Mouse (Mus musculus): ENCODE results near the gene Zfp37. TPM values are rescaled to one million over a fixed set of nuclear protein-coding genes. Genes with fewer than 3 reads are reported as not detected.
"Not testable (repeated sequence)": the region's sequence is repeated elsewhere in the genome, so short reads cannot be mapped to it uniquely, and the experiment has no call there.

Gene Zfp37
- total RNA-seq (2022), result 1 to 10 TPM; 1.1 to 1.9 (median 1.6) TPM

DNA sequence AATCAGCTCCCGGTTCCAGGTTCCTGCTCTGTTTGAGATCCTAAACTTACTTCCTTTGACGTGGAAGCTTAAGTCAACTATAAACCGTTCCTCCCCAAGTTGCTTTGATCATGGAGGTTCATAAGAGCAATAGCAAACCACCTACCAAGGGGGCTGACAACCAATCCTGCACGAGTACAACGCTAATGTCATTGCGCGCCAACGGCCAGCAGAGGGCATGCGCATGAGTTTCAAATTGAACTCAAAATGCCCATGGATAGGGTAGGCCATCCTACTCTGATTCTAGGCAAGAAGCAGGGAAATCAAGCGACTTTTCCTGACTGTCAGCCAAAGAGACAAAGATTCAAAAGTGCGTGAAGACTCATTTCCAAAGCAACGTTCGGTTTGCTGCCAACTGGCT lies at the start of gene Zfp37:
Gene Zfp37 (minus strand): TSS at position 279 of the 400 bp plus-strand sequence.
- no peak for DNase-seq (ENCODE audit: low spot score)

DNA sequence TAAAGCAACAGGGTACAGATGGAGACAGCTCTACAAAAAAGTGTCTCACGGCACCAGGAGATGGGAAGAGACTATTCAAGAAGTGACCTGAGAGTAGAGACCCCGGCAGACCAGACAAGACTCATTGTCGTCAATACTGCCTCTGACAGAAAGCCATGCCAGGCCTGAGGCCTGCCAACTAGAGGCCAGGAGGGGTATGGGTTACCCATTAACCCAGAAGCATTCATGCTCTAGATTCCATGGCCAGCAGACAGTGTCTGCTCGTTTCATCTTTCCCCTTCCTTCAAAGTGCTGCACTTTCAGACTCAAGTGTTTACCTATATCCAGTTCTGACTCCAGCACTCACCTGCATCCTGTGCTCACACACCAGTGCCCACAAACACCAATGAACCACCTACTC lies 47.2 kb upstream of the Zfp37 start:
- DNase-seq (ENCODE audit: low spot score), result no peak

DNA sequence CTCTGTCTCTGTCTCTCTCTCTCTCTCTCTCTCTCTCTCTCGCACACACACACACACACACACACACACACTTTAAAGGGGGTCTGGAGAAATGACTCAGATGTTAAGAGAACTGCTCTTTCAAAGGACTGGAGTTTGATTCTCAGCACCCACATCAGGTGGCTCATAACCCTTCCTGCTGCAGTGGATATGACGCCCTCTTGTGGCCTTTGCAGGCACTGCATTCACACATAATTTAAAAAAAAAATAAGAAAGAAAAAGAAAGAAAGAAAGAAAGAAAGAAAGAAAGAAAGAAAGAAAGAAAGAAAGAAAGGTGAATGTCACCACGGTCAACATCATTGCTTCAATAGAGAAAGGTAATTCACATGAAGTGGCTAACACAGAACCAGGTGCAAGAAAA lies 46.4 kb upstream of the Zfp37 start:
- no peak for DNase-seq (ENCODE audit: low spot score)

DNA sequence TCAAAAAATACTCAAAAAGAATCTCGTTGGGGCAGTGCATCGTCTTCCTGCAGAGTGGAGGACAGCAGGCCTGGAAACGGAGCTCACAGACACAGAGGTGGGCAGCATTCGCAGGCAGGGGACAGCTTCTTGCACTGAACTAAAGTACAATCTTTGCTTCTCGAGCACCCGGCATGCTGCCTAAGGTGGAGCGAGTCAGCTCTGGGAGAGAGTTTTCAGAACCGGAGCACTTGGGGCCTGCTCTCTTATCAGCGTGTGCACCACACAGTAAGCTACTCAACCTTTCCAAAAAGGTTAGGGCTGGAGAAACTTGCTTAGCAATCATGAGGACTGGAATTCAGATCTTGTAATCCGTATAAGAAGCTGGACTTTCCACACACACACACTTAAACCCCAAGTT lies 45.8 kb upstream of the Zfp37 start:
- DNase-seq (ENCODE audit: low spot score), result no peak

DNA sequence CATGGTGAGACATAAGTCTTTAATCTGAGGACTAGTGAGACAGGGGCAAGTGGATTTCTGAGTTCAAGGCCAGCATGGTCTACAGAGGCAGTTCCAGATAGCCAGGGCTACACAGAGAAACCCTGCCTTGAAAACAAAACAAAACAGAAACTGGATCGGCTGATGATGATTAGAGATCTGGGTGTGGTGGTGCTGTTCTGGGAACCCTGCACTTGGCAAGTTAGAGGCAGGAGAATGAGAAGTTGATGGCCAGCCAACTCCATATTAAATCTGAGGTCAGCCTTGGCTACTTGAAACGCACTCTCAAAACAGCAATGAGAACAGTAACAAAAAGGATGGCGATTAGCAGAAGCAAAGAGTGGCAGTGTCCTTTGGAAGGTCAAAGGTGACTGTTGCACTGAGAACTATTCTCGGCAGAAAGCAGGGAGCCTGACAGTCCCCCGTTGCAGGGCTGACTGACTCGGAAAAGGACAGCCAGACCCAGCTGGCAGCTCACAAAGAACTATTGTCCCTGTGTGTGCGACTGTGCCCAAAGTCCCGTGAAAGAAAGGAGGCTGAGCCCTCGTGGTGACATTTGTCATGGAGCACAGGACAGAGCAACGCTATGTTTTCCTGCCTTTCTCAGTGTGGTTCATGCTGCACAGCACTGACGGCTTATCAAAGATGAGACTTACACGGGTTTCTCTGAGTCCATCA lies 44.1 kb upstream of the Zfp37 start:
- DNase-seq (ENCODE audit: low spot score), result no peak

DNA sequence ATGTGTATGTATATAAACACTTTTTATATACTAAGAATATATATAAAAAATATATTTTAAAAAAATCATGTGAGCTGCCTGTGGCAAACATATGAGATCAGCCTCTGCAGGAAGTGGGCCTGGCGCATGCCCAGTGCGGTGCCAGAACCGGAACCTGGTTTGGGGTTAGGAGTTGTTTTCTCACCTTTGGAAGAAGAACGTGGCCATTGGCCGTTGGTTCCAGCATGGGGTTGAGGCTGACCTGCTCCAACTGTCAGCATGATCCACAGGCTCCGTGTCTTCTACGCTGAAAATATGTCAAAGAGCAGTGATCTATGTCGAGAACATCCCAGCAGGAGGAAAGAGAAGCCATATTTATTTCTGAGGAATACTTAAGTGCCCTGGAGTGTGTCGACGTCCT lies 43.1 kb upstream of the Zfp37 start:
- DNase-seq (ENCODE audit: low spot score), result no peak

DNA sequence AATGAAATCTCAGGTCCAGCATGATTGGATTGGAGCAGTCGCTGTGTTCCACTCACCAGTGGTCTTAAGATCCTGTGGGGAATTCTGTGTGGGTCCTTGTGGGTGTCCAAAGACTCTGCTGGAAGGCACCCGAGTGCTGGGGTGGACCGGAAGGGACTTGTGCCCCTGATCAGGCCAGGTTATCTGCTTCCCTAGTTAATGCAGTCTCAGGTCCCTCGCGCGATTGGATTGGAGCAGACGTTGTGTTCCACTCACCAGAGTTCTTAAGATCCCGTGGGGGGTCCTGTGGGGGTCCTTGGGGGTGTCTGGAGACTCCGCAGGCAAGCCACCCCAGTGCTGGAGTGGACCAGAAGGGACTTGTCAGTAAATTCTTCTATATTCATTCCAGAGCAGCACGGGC lies 41.8 kb upstream of the Zfp37 start:
- DNase-seq (ENCODE audit: low spot score), result no peak

DNA sequence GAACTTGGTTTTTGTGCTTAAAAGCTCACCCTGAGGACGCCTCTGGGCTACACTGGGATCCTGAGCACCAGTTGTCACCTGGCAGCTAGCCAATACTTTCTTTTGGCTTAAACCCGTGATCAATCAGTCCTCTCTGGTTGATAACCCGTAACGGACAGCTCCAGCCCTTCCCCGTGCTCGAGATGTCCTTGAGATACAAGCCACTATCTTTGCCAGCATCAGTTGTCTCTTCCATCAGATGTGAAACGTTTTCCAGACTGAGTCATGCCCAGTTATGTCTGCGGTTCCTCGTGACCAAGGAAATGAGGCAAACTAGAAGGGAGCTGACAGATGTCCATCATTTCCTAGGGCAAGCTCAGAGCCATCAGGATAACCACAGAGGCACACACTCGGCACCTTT lies 36.3 kb upstream of the Zfp37 start:
- no peak for DNase-seq (ENCODE audit: low spot score)

DNA sequence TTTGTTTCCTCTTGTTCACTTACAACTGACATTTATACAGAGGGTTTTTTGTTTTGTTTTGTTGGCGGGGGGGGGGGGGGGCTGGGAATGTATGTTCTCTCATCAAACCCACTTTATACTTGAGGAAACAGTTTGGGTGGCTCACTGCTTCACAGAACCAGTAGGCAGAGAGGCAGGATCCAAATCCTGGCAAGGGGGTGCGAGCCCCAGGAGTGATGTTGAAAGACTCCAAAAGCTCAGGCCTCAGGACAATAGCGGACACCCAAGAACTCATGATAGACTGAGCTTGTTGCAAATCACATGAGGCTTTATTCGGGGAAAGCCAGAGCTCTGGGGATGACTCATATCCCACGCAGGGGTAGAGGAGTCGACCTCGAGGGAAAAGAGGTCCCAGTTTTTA lies 35.2 kb upstream of the Zfp37 start:
- DNase-seq (ENCODE audit: low spot score), result not testable (repeated sequence)

DNA sequence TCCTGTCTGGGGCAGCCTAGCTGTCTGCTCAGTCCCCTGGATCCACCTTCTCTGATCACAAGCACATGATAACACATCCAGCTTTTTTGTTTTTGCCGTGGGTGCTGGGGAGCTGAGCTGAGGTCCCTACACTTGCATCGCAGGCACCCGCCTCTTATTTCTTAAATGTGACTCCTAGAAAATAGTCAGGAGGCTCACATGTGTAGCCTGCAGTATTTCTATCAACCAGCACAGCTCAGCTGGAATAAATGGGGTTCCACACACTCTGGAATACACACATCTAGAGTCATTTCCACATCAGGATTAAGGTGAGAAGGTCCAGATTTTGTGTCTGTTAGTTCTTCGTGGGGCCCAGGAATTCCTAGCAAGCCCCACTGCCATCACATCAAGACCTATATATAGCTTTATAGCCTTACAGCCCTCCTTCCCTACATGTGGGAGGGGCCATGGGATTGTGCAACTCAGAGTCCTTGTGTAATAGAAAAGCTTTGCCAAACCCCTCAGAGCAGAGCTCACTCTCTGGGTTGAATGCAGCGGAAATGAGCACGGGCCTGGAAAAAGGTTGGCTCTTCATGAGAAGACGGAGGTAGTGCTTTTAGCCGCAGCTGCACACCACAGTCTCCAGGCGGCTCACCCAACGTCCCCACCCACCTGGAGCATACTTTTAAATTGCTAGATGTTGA lies 34.4 kb upstream of the Zfp37 start:
- DNase-seq (ENCODE audit: low spot score), result no peak

DNA sequence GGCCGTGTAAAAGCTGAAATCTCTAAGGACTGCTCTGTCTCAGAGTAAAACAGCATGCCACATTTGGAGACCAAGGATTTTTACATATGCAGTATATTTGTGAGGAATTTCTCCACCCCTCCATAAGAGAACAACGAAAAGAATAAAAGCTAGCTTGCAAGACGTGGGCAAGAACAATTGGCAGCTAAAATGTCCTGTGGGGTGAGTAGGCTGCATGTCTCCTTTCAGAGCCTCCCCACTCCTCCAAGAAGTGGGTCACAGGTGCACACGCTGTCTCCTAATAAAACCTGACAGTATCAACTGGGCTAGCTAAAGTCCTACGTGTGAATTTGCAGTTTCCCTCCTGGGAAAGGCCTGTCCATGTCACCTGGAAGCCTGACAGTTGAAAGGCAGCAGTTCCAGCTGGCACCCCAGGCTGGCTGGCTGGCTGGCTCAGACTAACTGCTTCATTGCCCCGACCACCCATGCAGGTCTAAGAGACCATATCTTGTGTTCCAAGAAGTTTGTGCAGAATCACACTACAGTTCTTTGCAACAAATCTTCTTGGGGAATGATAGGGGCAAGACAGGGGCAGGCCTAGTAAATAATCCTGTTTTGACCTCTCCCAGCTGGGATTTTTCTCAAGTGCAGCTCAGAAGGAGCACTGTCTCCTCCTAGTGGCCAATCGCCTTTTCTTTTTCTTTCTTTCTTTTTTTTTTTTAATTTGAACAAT lies 32.4 kb upstream of the Zfp37 start:
- DNase-seq (ENCODE audit: low spot score), result no peak

DNA sequence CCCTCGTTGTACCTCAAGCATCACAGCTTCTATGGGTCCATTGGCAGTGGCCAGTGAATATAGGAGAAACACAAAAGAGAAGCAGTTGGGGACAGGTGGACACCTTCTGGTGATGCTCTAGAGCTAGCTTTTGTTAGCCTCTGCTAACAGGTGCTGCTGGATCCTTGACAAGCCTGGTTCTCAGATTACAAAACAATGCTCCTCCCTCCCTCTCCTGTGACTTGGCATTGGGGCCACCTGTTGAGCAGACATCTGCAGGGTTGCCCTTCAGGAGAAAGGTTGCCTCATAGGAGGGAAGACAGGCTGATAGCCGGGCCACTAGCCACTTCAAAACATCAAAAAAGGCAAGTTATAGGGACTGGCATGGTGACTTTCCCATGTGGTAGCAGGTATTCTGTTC lies 31.4 kb upstream of the Zfp37 start, which contains the start of gene Slc31a2:
Gene Slc31a2 (plus strand): TSS at position 287 of the 400 bp plus-strand sequence.
- no peak for DNase-seq (ENCODE audit: low spot score)

DNA sequence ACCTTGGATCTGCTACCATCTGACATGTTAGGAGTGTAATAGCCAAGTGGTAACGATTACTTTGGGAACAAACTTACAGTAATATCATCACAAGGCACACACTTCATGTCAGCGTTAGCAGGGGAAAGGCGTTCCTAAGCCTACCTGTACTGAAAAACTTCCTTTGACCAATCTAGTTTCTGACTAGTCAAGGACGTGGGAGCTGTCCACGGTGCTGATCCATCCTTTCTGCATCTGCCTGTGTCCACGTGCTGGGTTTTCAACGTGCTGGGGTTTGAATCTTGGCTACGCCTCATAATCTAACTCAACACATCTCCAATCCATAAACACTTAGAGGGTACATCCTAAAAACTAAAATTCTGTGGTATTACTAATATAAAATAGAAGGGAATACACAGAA lies 26.1 kb upstream of the Zfp37 start:
- no peak for DNase-seq (ENCODE audit: low spot score)

DNA sequence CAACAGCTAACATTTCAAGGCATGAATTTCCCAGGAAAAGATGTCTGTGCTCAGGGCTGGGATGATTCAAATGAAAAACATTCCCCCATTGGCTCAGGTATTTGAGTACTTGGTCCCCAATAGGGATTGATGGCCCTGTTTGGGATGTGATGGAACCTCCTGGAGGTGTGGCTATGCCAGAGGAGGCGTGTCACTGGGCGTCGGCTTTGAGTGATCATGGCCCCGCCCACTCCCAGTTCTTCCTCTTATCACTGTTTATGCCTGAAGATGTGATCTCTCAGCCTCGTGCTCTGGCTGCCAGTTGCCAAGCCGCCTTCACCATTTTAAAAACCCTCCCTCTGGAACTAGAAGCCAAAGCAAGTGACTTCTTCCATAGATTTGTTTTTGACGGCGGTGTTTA lies 23.7 kb upstream of the Zfp37 start:
- no peak for DNase-seq (ENCODE audit: low spot score)

DNA sequence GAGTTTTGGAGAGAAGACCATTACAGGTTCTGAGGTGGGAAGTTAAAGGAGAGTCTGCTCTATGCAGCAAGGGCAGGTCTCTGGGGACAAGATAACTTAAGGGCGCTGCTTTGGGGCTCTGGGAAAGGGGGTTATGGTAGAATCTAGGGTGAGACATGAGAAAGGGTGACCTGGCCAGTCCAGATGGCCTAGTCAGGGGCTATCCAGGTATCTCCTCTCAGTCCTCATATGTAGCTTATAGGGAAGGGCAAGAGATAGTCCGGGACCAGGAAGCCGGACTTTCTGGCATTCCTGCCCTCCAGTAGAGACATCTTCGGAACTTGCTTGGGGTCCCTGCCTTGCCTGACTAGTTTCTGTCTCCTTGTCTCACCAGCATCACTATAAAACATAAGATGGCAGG lies 20.9 kb upstream of the Zfp37 start:
- no peak for DNase-seq (ENCODE audit: low spot score)

DNA sequence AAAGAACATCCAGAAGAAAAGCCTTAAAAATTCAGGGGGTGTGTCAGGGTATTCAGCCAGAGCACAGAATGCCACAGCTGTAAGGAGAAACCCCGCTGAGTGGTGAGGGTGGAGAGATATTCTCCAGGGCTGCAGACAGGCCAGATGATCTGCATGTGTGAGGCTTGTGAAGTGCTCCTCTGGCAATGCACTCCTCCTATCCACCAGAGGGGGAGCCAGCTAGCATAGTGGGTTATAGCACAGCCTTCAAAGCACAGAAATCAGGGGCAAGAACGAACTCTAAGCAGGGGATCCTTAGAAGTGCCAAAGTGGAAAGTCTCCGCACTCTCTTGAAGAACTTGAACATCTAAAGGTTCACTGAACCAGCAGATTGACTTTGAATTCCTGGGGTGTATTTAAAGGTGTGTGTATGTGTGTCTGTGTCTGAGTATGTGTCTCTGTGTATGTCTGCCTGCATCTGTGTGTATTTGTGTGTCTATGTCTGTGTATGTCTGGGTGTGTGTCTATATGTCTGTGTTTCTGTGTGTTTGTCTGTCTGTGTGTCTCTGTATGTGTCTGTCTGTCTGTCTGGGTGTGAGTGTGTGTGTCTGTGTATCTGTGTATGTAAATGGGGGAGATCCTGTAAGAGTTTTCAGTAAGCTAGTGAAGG lies 20.2 kb upstream of the Zfp37 start:
- DNase-seq (ENCODE audit: low spot score), result no peak

DNA sequence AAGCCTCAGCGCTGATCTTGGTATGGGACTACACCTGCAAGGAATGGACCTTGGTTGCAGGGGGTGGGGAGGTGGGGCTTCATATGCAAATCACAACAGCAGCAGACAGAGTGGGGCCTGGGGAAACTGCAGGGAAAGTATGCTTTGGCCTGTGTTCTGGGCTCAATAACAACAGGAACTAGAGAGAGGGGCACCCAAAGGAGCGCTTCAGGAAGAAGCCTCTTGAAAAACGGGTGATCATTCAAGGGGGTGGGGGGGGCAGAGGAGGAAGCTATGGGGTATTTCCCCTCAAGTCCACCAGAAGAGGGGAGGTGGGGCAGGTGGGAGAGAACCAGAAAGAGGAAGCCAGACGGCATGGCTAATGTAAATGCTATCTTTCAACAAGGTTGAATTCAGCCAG lies 17.5 kb upstream of the Zfp37 start:
- DNase-seq (ENCODE audit: low spot score), result no peak

DNA sequence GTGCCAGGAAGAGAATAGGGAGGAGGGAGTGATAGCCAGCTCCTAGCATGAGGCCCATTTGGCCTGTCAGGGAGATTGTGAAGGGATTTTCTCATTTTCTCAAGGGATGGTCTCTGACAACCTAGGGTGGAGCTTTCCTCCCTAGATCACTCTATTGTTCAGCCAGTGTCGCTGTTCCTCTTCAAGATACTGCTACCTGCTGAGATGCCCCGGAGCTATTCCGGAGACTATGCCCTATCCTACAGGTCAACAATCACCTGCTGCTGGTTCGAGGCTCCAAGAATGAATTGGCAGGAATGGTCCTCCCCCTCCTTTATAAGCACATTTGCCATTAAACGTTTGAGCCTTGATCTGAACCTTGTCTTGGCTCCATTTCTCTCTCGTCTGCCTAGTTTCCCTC lies 9.7 kb upstream of the Zfp37 start:
- no peak for DNase-seq (ENCODE audit: low spot score)

DNA sequence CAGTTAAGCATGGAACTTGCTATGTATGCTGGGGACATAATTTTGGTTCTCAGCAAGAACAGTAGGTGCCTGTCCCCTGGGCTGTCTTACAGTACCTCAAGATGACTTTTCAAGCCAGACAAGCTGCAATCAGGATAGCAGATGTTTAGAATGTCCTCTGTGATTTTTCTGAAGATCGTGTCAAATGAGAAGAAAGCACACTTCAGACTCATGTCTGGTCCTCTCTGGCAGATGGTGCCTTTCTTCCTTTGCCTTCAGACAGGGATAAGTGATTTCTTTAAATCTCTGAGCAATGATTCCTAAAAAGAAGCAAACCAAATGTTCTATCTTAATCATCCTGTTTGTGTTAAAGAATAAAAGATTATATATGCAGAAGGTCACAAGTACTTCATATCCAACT lies 694 bp downstream of the Zfp37 start:
- no peak for DNase-seq (ENCODE audit: low spot score)

DNA sequence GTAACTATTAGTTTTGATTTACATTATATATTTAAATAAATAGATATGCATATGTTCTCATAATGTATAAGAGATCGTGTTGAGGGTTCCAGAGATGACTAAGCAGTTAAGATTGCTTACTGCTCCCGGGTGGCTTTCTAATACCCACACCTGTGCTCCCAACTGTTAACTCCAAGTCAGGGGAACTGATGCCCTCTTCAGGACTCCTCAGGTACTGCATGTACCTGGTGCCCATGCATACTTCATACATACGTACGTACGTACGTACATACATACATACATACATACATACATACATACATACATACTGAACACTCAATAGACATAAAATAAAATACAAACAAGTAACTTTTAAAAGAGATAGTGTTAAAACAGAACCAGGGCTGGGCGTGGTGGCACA lies 1.4 kb downstream of the Zfp37 start:
- no peak for DNase-seq (ENCODE audit: low spot score)

DNA sequence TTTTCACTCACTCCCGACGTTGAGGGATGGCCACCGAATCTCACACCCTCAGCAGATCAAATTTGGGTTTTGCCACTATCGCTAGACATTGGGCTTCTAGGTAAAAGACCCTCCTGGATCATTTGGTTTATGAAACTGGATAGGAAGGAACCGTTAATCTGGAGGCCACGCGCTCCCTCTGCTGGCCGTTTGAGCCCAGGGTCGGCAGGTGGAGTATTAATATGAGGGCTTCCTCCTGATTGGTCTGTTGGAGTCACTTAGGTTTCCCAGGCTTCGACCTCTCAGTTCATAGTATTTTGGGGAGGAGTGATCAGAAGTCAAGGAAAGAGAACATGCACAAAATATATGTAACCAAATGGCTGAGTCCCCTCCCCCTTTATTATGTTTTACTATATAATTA lies 2.5 kb downstream of the Zfp37 start:
- peak; percentile 16 for DNase-seq (ENCODE audit: low spot score)

DNA sequence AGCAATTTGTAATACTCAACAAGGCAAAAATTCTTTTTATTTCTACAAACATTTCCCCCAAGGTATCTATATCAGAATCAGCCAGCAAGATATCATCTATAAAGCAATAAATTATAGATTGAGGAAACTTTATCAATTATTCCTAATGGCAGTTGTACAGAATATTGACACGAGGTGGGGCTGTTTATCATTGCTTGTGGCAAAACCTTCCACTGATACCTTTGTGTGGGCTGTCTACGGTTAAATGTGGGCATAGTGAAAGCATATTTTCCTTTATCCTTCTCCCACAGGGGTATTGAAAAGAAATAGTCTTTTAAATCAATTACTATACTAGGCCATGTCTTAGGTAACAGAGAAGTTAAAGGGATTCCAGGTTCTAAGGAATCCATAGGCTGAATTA lies 17.4 kb downstream of the Zfp37 start:
- no peak for DNase-seq (ENCODE audit: low spot score)

Data from heart, adult 8-10 months (tissue).